Comparison of ENCODE assay signal across 10 mouse cellular contexts in the genomic region with DNA sequence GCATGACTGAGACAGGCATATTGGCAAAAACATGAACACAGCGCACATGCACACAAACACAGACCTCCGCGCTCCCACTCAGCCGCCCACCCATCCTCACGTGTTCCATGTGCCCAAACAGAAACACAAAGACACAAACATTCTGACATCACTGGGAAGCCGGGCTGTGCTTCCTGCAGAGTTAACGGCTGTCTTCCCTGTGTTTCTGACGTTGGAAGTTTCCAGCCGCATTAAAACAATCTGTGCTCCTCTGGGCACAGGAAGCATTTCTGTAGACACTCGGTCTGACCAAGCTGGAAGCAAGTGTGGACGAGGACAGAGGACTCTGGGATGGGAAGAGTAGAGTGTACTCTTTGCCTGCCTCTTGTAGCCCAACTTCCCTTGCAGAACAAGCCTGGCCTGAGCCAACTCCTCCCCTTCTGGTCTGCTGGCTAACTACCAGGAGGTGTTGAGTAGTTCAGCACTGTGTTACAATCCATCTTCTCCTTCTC.
A peak's percentile ranks its signal among the peaks of the same experiment; 100 is the strongest.
DNase-seq lines count a peak whose midpoint lies in the region; ATAC-seq lines count a peak whose summit lies in the region.
"Had no signal": no experiment of that assay in that cellular context is flagged by ENCODE, and none has a peak within 500 bp of the region (broad histone marks: within the 10 kb centered on the region; RNA-seq: fewer than 3 reads in every experiment).

No protein-coding gene starts in this region.

- H3K27me3 ChIP-seq in heart, embryonic 12.5 days (replicated peaks), result 0 out of 2 replicates have a peak, but pooled peaks cover 11% of the 10 kb centered on the region
- H3K27me3 ChIP-seq in midbrain, embryonic 10.5 days (ENCODE audit: low read depth, poor library complexity, severe bottlenecking), result no peaks in the 10 kb centered on the region
- peaks cover 54% of the 10 kb centered on the region for H3K27me3 ChIP-seq in kidney, embryonic 15.5 days
- no peaks in the 10 kb centered on the region for H3K27me3 ChIP-seq in hindbrain, embryonic 12.5 days
- H3K27me3 ChIP-seq: CH12.LX; embryonic facial prominence, embryonic 15.5 days had no signal

- H3K36me3 ChIP-seq in heart, embryonic 12.5 days, result no peaks in the 10 kb centered on the region
- no peaks in the 10 kb centered on the region for H3K36me3 ChIP-seq in midbrain, embryonic 10.5 days
- no peaks in the 10 kb centered on the region for H3K36me3 ChIP-seq in kidney, embryonic 15.5 days
- no peaks in the 10 kb centered on the region for H3K36me3 ChIP-seq in hindbrain, embryonic 12.5 days
- H3K36me3 ChIP-seq: embryonic facial prominence, embryonic 15.5 days had no signal

- no peaks in the 10 kb centered on the region for H3K9me3 ChIP-seq in heart, embryonic 12.5 days (replicated peaks)
- no peaks in the 10 kb centered on the region for H3K9me3 ChIP-seq in midbrain, embryonic 10.5 days (replicated peaks)
- H3K9me3 ChIP-seq in kidney, embryonic 15.5 days (replicated peaks), result no peaks in the 10 kb centered on the region
- no peaks in the 10 kb centered on the region for H3K9me3 ChIP-seq in hindbrain, embryonic 12.5 days (replicated peaks)
- H3K9me3 ChIP-seq: embryonic facial prominence, embryonic 15.5 days had no signal

- H3K4me3 ChIP-seq in heart, embryonic 12.5 days, result no peak overlapping the region
- H3K4me3 ChIP-seq in midbrain, embryonic 10.5 days, result no peak overlapping the region
- H3K4me3 ChIP-seq in kidney, embryonic 15.5 days (replicated peaks), result no peak overlapping the region
- H3K4me3 ChIP-seq in hindbrain, embryonic 12.5 days, result no peak overlapping the region
- H3K4me3 ChIP-seq: embryonic facial prominence, embryonic 15.5 days had no signal

- no peak overlapping the region for H3K9ac ChIP-seq in heart, embryonic 12.5 days
- H3K9ac ChIP-seq in kidney, embryonic 15.5 days, result no peak overlapping the region
- no peak overlapping the region for H3K9ac ChIP-seq in hindbrain, embryonic 12.5 days
- H3K9ac ChIP-seq: embryonic facial prominence, embryonic 15.5 days had no signal

- no peaks in the 10 kb centered on the region for H3K4me1 ChIP-seq in heart, embryonic 12.5 days (replicated peaks)
- no peaks in the 10 kb centered on the region for H3K4me1 ChIP-seq in midbrain, embryonic 10.5 days
- H3K4me1 ChIP-seq in kidney, embryonic 15.5 days, result peaks cover 7% of the 10 kb centered on the region
- H3K4me1 ChIP-seq in hindbrain, embryonic 12.5 days, result peaks cover 9% of the 10 kb centered on the region; the same call in 1 of the 2 replicates

- 71% methylated on average over 11 of the region's 11 CpGs for WGBS in heart, embryonic 12.5 days
- WGBS in midbrain, embryonic 10.5 days, result 84% methylated on average over 11 of the region's 11 CpGs
- 69% methylated on average over 11 of the region's 11 CpGs for WGBS in kidney, embryonic 15.5 days
- WGBS in hindbrain, embryonic 12.5 days, result 76% methylated on average over 11 of the region's 11 CpGs

- H3K4me2 ChIP-seq in heart, embryonic 12.5 days, result no peak overlapping the region
- no peak overlapping the region for H3K4me2 ChIP-seq in kidney, embryonic 15.5 days
- no peak overlapping the region for H3K4me2 ChIP-seq in hindbrain, embryonic 12.5 days (replicated peaks)
- H3K4me2 ChIP-seq: embryonic facial prominence, embryonic 15.5 days had no signal

- H3K27ac ChIP-seq in heart, embryonic 12.5 days (ENCODE audit: poor library complexity, severe bottlenecking), result no peak overlapping the region
- H3K27ac ChIP-seq in midbrain, embryonic 10.5 days (replicated peaks), result no peak overlapping the region
- H3K27ac ChIP-seq in kidney, embryonic 15.5 days, result no peak overlapping the region
- no peak overlapping the region for H3K27ac ChIP-seq in hindbrain, embryonic 12.5 days
- H3K27ac ChIP-seq: embryonic facial prominence, embryonic 15.5 days had no signal

- peak; percentile 92 for DNase-seq in heart, adult 11 months
- peak; percentile 50 for DNase-seq in cerebellum, adult 8-10 months
- DNase-seq in layer of hippocampus, adult 18-20 months (ENCODE audit: low spot score in 2 of 2), result peak; percentile 84 to 94
- DNase-seq in right cerebral cortex, adult 2 months (ENCODE audit: low spot score in 2 of 2), result peak; percentile 53
- DNase-seq in midbrain, embryonic 10.5 days (ENCODE audit: low spot score), result no peak

- no peak for ATAC-seq in heart, embryonic 12.5 days (ENCODE audit: insufficient number of reproducible peaks, low FRiP score)
- no peak for ATAC-seq in kidney, embryonic 15.5 days (replicated peaks; ENCODE audit: low FRiP score)
- no peak for ATAC-seq in hindbrain, embryonic 12.5 days (ENCODE audit: low FRiP score)
